Mouse (Mus musculus) hindbrain, embryonic 11.5 days (tissue): ENCODE data around the gene Tubg1. TPM values are rescaled to one million over a fixed set of nuclear protein-coding genes. Genes with fewer than 3 reads are reported as not detected.

Source experiments
- ATAC-seq: fragments of 200-750 bp; cut with Nextera tagmentation; 2 replicates; pipeline ENCODE4 v1.8.0; 2017; ENCODE audit warnings: mild to moderate bottlenecking, moderate TSS enrichment, moderate library complexity; ENCODE audit not compliant: low FRiP score
- DNase-seq: peaks from one replicate; pipeline ENCODE4 v3.0.0-alpha.2; 2015; ENCODE audit warnings: low spot score
- H3K27ac ChIP-seq: fragments of 300-500 bp; sonication (generic); 2 replicates; pipeline ENCODE4 v1.5.1; 2014; ENCODE audit warnings: mild to moderate bottlenecking, low read depth, low read length
- H3K27me3 ChIP-seq: fragments of 300-500 bp; sonication (generic); 2 replicates; pipeline ENCODE4 v1.6.1; 2014; ENCODE audit warnings: mild to moderate bottlenecking, low read length, moderate library complexity, mixed read lengths; ENCODE audit not compliant: control insufficient read depth, insufficient read depth
- H3K36me3 ChIP-seq: fragments of 300-500 bp; sonication (generic); 2 replicates; pipeline ENCODE4 v1.6.1; 2014; ENCODE audit warnings: mild to moderate bottlenecking, low read length, moderate library complexity, mixed read lengths; ENCODE audit not compliant: control insufficient read depth, insufficient read depth
- H3K4me1 ChIP-seq: fragments of 300-500 bp; sonication (generic); replicated peaks from 2 replicates; pipeline ENCODE4 v1.6.1; 2014; ENCODE audit warnings: low read length, mixed read lengths; ENCODE audit not compliant: control insufficient read depth, insufficient read depth
- H3K4me2 ChIP-seq: fragments of 300-500 bp; sonication (generic); replicated peaks from 2 replicates; pipeline ENCODE4 v1.6.1; 2014; ENCODE audit warnings: mild to moderate bottlenecking, low read depth, low read length
- H3K4me3 ChIP-seq: fragments of 300-500 bp; sonication (generic); 2 replicates; pipeline ENCODE4 v1.5.1; 2014; ENCODE audit warnings: low read depth, low read length
- H3K9ac ChIP-seq: fragments of 300-500 bp; sonication (generic); 2 replicates; pipeline ENCODE4 v1.6.1; 2014; ENCODE audit warnings: low read depth, low read length
- H3K9me3 ChIP-seq: fragments of 300-500 bp; sonication (generic); 2 replicates; pipeline ENCODE4 v1.6.1; 2016; ENCODE audit warnings: low read length; ENCODE audit not compliant: control insufficient read depth
- WGBS: fragments of 180-500 bp; shearing (Covaris S2); extraction: QIAGEN DNeasy Blood & Tissue Kit; methylation state at CpG from one replicate; pipeline ENCODE4 v1.1.7; 2014; 5-methylcytosine and 5-hydroxymethylcytosine counted together
- polyA plus RNA-seq: library from polyadenylated mRNA; unstranded; fragments of >200 nt; fragmentation: Nextera tagmentation; extraction: Ambion mirVana; gene quantifications from 2 replicates; pipeline ENCODE4 v1.2.1, GENCODE M21; 2014

Gene Tubg1
- polyA plus RNA-seq = 97.7 and 98.6 TPM in 2 replicates

- Histone ChIP-seq H3K4me3 (peak within 1 kb of the TSS; percentile 81), H3K36me3 (peaks cover 5% of the 10 kb centered on the region; the same call in 1 of the 2 replicates), H3K27ac (peak within 1 kb of the TSS; percentile 85), H3K9me3 (no peaks in the 10 kb centered on the region), H3K4me1 (peaks cover 6% of the 10 kb centered on the region; the same call in 1 of the 2 replicates), H3K4me2 (peak within 1 kb of the TSS; percentile 92), H3K9ac (peak within 1 kb of the TSS; percentile 83), H3K27me3 (no peaks in the 10 kb centered on the region)
- whole genome bisulfite sequencing = under 1% methylated on average over 61 of the region's 61 CpGs
- peak; percentile 100 for DNase-seq
- ATAC-seq = peak; percentile 94
Observed at GRCm38 (mm10) chr11:101119761-101120544, at the start of gene Tubg1, which contains the start of gene Retreg3. TSS of gene Tubg1 (plus strand) at chr11:101119938. TSS of gene Retreg3 (minus strand) at chr11:101119893.

- H3K36me3 ChIP-seq = no peaks in the 10 kb centered on the region
- peak overlapping the region; percentile 94 for H3K4me2 ChIP-seq
- H3K9me3 ChIP-seq = no peaks in the 10 kb centered on the region
- H3K27me3 ChIP-seq = no peaks in the 10 kb centered on the region
- no peaks in the 10 kb centered on the region; the same call in 1 of the 2 replicates for H3K4me1 ChIP-seq
- H3K27ac ChIP-seq = no peak overlapping the region
- H3K4me3 ChIP-seq = peak overlapping the region; percentile 80
- ATAC-seq (peak; percentile 65), DNase-seq (no peak)
- H3K9ac ChIP-seq = peak overlapping the region; percentile 85
- under 1% methylated on average over 35 of the region's 36 CpGs for WGBS
Observed at GRCm38 (mm10) chr11:101070189-101070527, 49.6 kb upstream of the Tubg1 start.

GRCm38 (mm10) chr11:101070987-101071386, 48.8 kb upstream of the Tubg1 start:
- H3K9me3 ChIP-seq = no peaks in the 10 kb centered on the region
- no peak for DNase-seq
- H3K27ac ChIP-seq = no peak overlapping the region
- no peak overlapping the region for H3K4me2 ChIP-seq
- 82% methylated on average over 6 of the region's 6 CpGs for WGBS
- H3K36me3 ChIP-seq = no peaks in the 10 kb centered on the region
- no peak overlapping the region for H3K4me3 ChIP-seq
- ATAC-seq = no peak
- H3K9ac ChIP-seq = no peak overlapping the region
- no peaks in the 10 kb centered on the region; the same call in 1 of the 2 replicates for H3K4me1 ChIP-seq
- H3K27me3 ChIP-seq = no peaks in the 10 kb centered on the region

GRCm38 (mm10) chr11:101071810-101072428, 47.8 kb upstream of the Tubg1 start:
- WGBS = 67% methylated on average over 14 of the region's 14 CpGs

GRCm38 (mm10) chr11:101078121-101078520, 41.6 kb upstream of the Tubg1 start, which contains the start of gene Hsd17b1:
TSS of gene Hsd17b1 (plus strand) at chr11:101078411.
- Histone ChIP-seq H3K9me3 (no peaks in the 10 kb centered on the region), H3K4me1 (peaks cover under 1% of the 10 kb centered on the region), H3K27me3 (peaks cover 42% of the 10 kb centered on the region), H3K9ac (no peak within 1 kb of the TSS), H3K4me3 (no peak within 1 kb of the TSS), H3K4me2 (no peak within 1 kb of the TSS), H3K27ac (no peak within 1 kb of the TSS), H3K36me3 (no peaks in the 10 kb centered on the region)
- 74% methylated on average over 9 of the region's 9 CpGs for WGBS
- ATAC-seq = no peak
- DNase-seq = no peak

More at GRCm38 (mm10) chr11:101071810-101072428, 47.8 kb upstream of the Tubg1 start:
- Histone ChIP-seq H3K36me3 (no peaks in the 10 kb centered on the region), H3K27me3 (no peaks in the 10 kb centered on the region), H3K4me3 (no peak overlapping the region), H3K4me1 (no peaks in the 10 kb centered on the region; the same call in 1 of the 2 replicates), H3K4me2 (no peak overlapping the region), H3K9ac (no peak overlapping the region), H3K27ac (no peak overlapping the region), H3K9me3 (no peaks in the 10 kb centered on the region)
- no peak for DNase-seq
- no peak for ATAC-seq

- no peak overlapping the region for H3K4me3 ChIP-seq
- WGBS = 3% methylated on average over 27 of the region's 27 CpGs
- peaks cover 4% of the 10 kb centered on the region for H3K4me1 ChIP-seq
- H3K9ac ChIP-seq = no peak overlapping the region
- peak; percentile 27 for DNase-seq
- no peak for ATAC-seq
- no peaks in the 10 kb centered on the region for H3K36me3 ChIP-seq
- no peaks in the 10 kb centered on the region for H3K9me3 ChIP-seq
- peaks cover 42% of the 10 kb centered on the region for H3K27me3 ChIP-seq
- no peak overlapping the region for H3K4me2 ChIP-seq
- no peak overlapping the region for H3K27ac ChIP-seq
Observed at GRCm38 (mm10) chr11:101079746-101080145, 40.0 kb upstream of the Tubg1 start.

- Histone ChIP-seq H3K9ac (no peak overlapping the region), H3K4me2 (no peak overlapping the region), H3K4me1 (peaks cover 4% of the 10 kb centered on the region), H3K36me3 (no peaks in the 10 kb centered on the region), H3K9me3 (no peaks in the 10 kb centered on the region), H3K4me3 (no peak overlapping the region), H3K27me3 (peaks cover 42% of the 10 kb centered on the region), H3K27ac (no peak overlapping the region)
- WGBS = 66% methylated on average over 5 of the region's 5 CpGs
- ATAC-seq (no peak), DNase-seq (no peak)
Observed at GRCm38 (mm10) chr11:101080421-101080820, 39.3 kb upstream of the Tubg1 start.

- DNase-seq = no peak
- Histone ChIP-seq H3K9me3 (no peaks in the 10 kb centered on the region), H3K27ac (no peak overlapping the region), H3K36me3 (no peaks in the 10 kb centered on the region), H3K4me1 (peaks cover 9% of the 10 kb centered on the region), H3K4me3 (peak overlapping the region; percentile 88), H3K27me3 (peaks cover 42% of the 10 kb centered on the region), H3K4me2 (peak overlapping the region; percentile 86), H3K9ac (peak overlapping the region; percentile 96)
- ATAC-seq = no peak
- 8% methylated on average over 10 of the region's 10 CpGs for WGBS
Observed at GRCm38 (mm10) chr11:101081659-101082058, 38.1 kb upstream of the Tubg1 start.
